Mouse (Mus musculus) intestine, embryonic 16.5 days (tissue): ENCODE results near the gene Rasgrp2. TPM values are rescaled to one million over a fixed set of nuclear protein-coding genes. Genes with fewer than 3 reads are reported as not detected.

Experiments used
- ATAC-seq: fragments of 200-750 bp; cut with Nextera tagmentation; 2 replicates; pipeline ENCODE4 v1.8.0; 2017; ENCODE audit warnings: moderate TSS enrichment, moderate library complexity
- H3K27ac ChIP-seq: fragments of 300-500 bp; sonication (generic); 2 replicates; pipeline ENCODE4 v1.5.1; 2014; ENCODE audit warnings: mild to moderate bottlenecking, low read length
- H3K27me3 ChIP-seq: fragments of 300-500 bp; sonication (generic); replicated peaks from 2 replicates; pipeline ENCODE4 v1.6.1; 2014; ENCODE audit warnings: low read length, control low read depth, mixed read lengths; ENCODE audit not compliant: control insufficient read depth, insufficient read depth
- H3K36me3 ChIP-seq: fragments of 300-500 bp; sonication (generic); 2 replicates; pipeline ENCODE4 v1.6.1; 2014; ENCODE audit warnings: low read length, control low read depth; ENCODE audit not compliant: control insufficient read depth, insufficient read depth
- H3K4me1 ChIP-seq: fragments of 300-500 bp; sonication (generic); 2 replicates; pipeline ENCODE4 v1.6.1; 2014; ENCODE audit warnings: low read length, control low read depth, mixed read lengths; ENCODE audit not compliant: control insufficient read depth, insufficient read depth
- H3K4me2 ChIP-seq: fragments of 300-500 bp; sonication (generic); 2 replicates; pipeline ENCODE4 v1.6.1; 2014; ENCODE audit warnings: low read depth, low read length, control low read depth
- H3K4me3 ChIP-seq: fragments of 300-500 bp; sonication (generic); 2 replicates; pipeline ENCODE4 v1.5.1; 2014; ENCODE audit warnings: mild to moderate bottlenecking, low read length
- H3K9ac ChIP-seq: fragments of 300-500 bp; sonication (generic); 2 replicates; pipeline ENCODE4 v1.6.1; 2014; ENCODE audit warnings: low read depth, low read length
- H3K9me3 ChIP-seq: fragments of 300-500 bp; sonication (generic); 2 replicates; pipeline ENCODE4 v1.6.1; 2016; ENCODE audit warnings: low read length, control low read depth; ENCODE audit not compliant: control insufficient read depth
- WGBS: fragments of 180-500 bp; shearing (Covaris S2); extraction: QIAGEN DNeasy Blood & Tissue Kit; methylation state at CpG from one replicate; pipeline ENCODE4 v1.1.7; 2014; 5-methylcytosine and 5-hydroxymethylcytosine counted together
- polyA plus RNA-seq: library from polyadenylated mRNA; unstranded; fragments of >200 nt; fragmentation: Nextera tagmentation; extraction: Ambion mirVana; gene quantifications from 2 replicates; pipeline ENCODE4 v1.2.1, GENCODE M21; 2015

Rasgrp2 gene
- polyA plus RNA-seq, 1 experiment from 2014 or later, result 47.0 TPM

- Histone ChIP-seq H3K9ac (no peak overlapping the region), H3K27ac (no peak overlapping the region), H3K36me3 (peaks cover 17% of the 10 kb centered on the region), H3K27me3 (no peaks in the 10 kb centered on the region), H3K9me3 (no peaks in the 10 kb centered on the region), H3K4me3 (no peak overlapping the region), H3K4me2 (no peak overlapping the region), H3K4me1 (peaks cover 20% of the 10 kb centered on the region)
- no peak for ATAC-seq
- WGBS, result 88% methylated on average over 9 of the region's 9 CpGs
Observed at GRCm38 (mm10) chr19:6380411-6381166, 18.6 kb upstream of the Rasgrp2 start.

- Histone ChIP-seq H3K4me2 (no peak overlapping the region), H3K36me3 (peaks cover 13% of the 10 kb centered on the region), H3K9me3 (no peaks in the 10 kb centered on the region), H3K27ac (no peak overlapping the region), H3K27me3 (no peaks in the 10 kb centered on the region), H3K4me3 (no peak overlapping the region), H3K4me1 (peaks cover 22% of the 10 kb centered on the region), H3K9ac (no peak overlapping the region)
- no peak for ATAC-seq
- WGBS, result 94% methylated on average over 5 of the region's 5 CpGs
Observed at GRCm38 (mm10) chr19:6381238-6381637, 17.9 kb upstream of the Rasgrp2 start.

GRCm38 (mm10) chr19:6382323-6382924 lies 16.7 kb upstream of the Rasgrp2 start:
- 72% methylated on average over 4 of the region's 4 CpGs for WGBS
- H3K27ac ChIP-seq, result no peak overlapping the region

GRCm38 (mm10) chr19:6383470-6383869 lies 15.7 kb upstream of the Rasgrp2 start:
- no peak for ATAC-seq
- peaks cover 22% of the 10 kb centered on the region for H3K4me1 ChIP-seq
- no peak overlapping the region for H3K4me3 ChIP-seq
- H3K27me3 ChIP-seq, result no peaks in the 10 kb centered on the region
- peak overlapping the region; percentile 49; the same call in 1 of the 2 replicates for H3K27ac ChIP-seq
- WGBS, result 47% methylated on average over 5 of the region's 5 CpGs
- H3K9me3 ChIP-seq, result no peaks in the 10 kb centered on the region
- no peak overlapping the region for H3K4me2 ChIP-seq
- H3K36me3 ChIP-seq, result peaks cover 2% of the 10 kb centered on the region; the same call in 1 of the 2 replicates
- no peak overlapping the region for H3K9ac ChIP-seq

More at GRCm38 (mm10) chr19:6382323-6382924, 16.7 kb upstream of the Rasgrp2 start:
- Histone ChIP-seq H3K4me2 (no peak overlapping the region), H3K4me3 (no peak overlapping the region), H3K4me1 (peaks cover 22% of the 10 kb centered on the region), H3K27me3 (no peaks in the 10 kb centered on the region), H3K9me3 (no peaks in the 10 kb centered on the region), H3K36me3 (peaks cover 8% of the 10 kb centered on the region; the same call in 1 of the 2 replicates), H3K9ac (no peak overlapping the region)
- no peak for ATAC-seq

- Histone ChIP-seq H3K27me3 (no peaks in the 10 kb centered on the region), H3K4me1 (peaks cover 25% of the 10 kb centered on the region), H3K36me3 (no peaks in the 10 kb centered on the region), H3K9me3 (no peaks in the 10 kb centered on the region), H3K27ac (peak within 1 kb of the TSS; percentile 49; the same call in 1 of the 2 replicates), H3K4me2 (no peak within 1 kb of the TSS), H3K9ac (0 out of 2 replicates have a peak within 1 kb of the TSS, but pooled peaks have one; percentile 29), H3K4me3 (no peak within 1 kb of the TSS)
- 20% methylated on average over 7 of the region's 7 CpGs for WGBS
- peak; percentile 43; the same call in 1 of the 2 replicates for ATAC-seq
Observed at GRCm38 (mm10) chr19:6384128-6384527, 15.0 kb upstream of the Rasgrp2 start, which contains the start of gene Pygm. Gene Pygm (plus strand): TSS chr19:6384399.

- Histone ChIP-seq H3K27ac (no peak overlapping the region), H3K4me3 (no peak overlapping the region)
Observed at GRCm38 (mm10) chr19:6384954-6385353, 14.2 kb upstream of the Rasgrp2 start.

GRCm38 (mm10) chr19:6385419-6385818 lies 13.7 kb upstream of the Rasgrp2 start:
- Histone ChIP-seq H3K27ac (no peak overlapping the region), H3K36me3 (no peaks in the 10 kb centered on the region), H3K4me2 (no peak overlapping the region), H3K9ac (0 out of 2 replicates have a peak overlapping the region, but pooled peaks have one; percentile 21), H3K4me3 (no peak overlapping the region), H3K27me3 (no peaks in the 10 kb centered on the region), H3K9me3 (no peaks in the 10 kb centered on the region), H3K4me1 (peaks cover 34% of the 10 kb centered on the region)
- no peak for ATAC-seq
- WGBS, result 80% methylated on average over 5 of the region's 5 CpGs

More at GRCm38 (mm10) chr19:6384954-6385353, 14.2 kb upstream of the Rasgrp2 start:
- no peak overlapping the region for H3K4me2 ChIP-seq
- peaks cover 33% of the 10 kb centered on the region for H3K4me1 ChIP-seq
- no peak for ATAC-seq
- H3K36me3 ChIP-seq, result no peaks in the 10 kb centered on the region
- H3K9me3 ChIP-seq, result no peaks in the 10 kb centered on the region
- 80% methylated on average over 11 of the region's 11 CpGs for WGBS
- H3K27me3 ChIP-seq, result no peaks in the 10 kb centered on the region
- no peak overlapping the region for H3K9ac ChIP-seq

GRCm38 (mm10) chr19:6385821-6386220 lies 13.3 kb upstream of the Rasgrp2 start:
- no peak overlapping the region for H3K4me3 ChIP-seq
- H3K9me3 ChIP-seq, result no peaks in the 10 kb centered on the region
- no peak overlapping the region for H3K4me2 ChIP-seq
- no peaks in the 10 kb centered on the region for H3K27me3 ChIP-seq
- 84% methylated on average over 7 of the region's 7 CpGs for WGBS
- no peaks in the 10 kb centered on the region for H3K36me3 ChIP-seq
- H3K4me1 ChIP-seq, result peaks cover 34% of the 10 kb centered on the region
- no peak overlapping the region for H3K27ac ChIP-seq
- ATAC-seq, result no peak
- no peak overlapping the region for H3K9ac ChIP-seq

GRCm38 (mm10) chr19:6386234-6386633 lies 12.9 kb upstream of the Rasgrp2 start:
- ATAC-seq, result no peak
- Histone ChIP-seq H3K4me3 (no peak overlapping the region), H3K4me2 (no peak overlapping the region), H3K9ac (no peak overlapping the region), H3K9me3 (no peaks in the 10 kb centered on the region), H3K36me3 (no peaks in the 10 kb centered on the region), H3K4me1 (peaks cover 34% of the 10 kb centered on the region), H3K27ac (no peak overlapping the region), H3K27me3 (no peaks in the 10 kb centered on the region)
- 70% methylated on average over 9 of the region's 9 CpGs for WGBS
